Mouse (Mus musculus) left cerebral cortex, adult 18-20 months (tissue): ENCODE measurements around the gene Adck1. TPM values are rescaled to one million over a fixed set of nuclear protein-coding genes. Genes with fewer than 3 reads are reported as not detected.
"Not testable (repeated sequence)": the region's sequence is repeated elsewhere in the genome, so short reads cannot be mapped to it uniquely, and the experiment has no call there.

Experiments
- DNase-seq, 2 experiments: peaks; one replicate each; pipeline ENCODE4 v3.0.0; 2021 to 2022; ENCODE audit warnings: low spot score in 2 of 2, mixed read lengths in 1 of 2
- long read RNA-seq, 2 experiments: library from polyadenylated mRNA; stranded (forward); transcript quantifications; one replicate each; pipeline ENCODE4 v2.0.0; 2021
- total RNA-seq, 2 experiments: library from RNA; stranded (reverse); gene quantifications; 2 replicates each; pipeline ENCODE4 v1.2.3; 2021

Adck1 gene
- total RNA-seq = 10 to 100 TPM; 32.7 to 36.8 TPM
- long read RNA-seq, experiment 1, transcript Adck1-201 (11 exons, 2,158 nt) = major isoform, 13 of 53 reads
- long read RNA-seq, experiment 1, transcript Adck1-202 (11 exons, 2,199 nt) = minor isoform, 5 of 53 reads
- long read RNA-seq, experiment 1, transcript Adck1-204 (11 exons, 2,253 nt) = minor isoform, 8 of 53 reads
- long read RNA-seq, experiment 1, partial matches to known transcripts = 11 of 53 reads
- long read RNA-seq, experiment 1, other reads (novel, unspliced or antisense) = 16 of 53 reads
- long read RNA-seq, experiment 2, transcript Adck1-204 (11 exons, 2,253 nt) = major isoform, 13 of 51 reads
- long read RNA-seq, experiment 2, transcript Adck1-202 (11 exons, 2,199 nt) = minor isoform, 7 of 51 reads
- long read RNA-seq, experiment 2, transcript Adck1-201 (11 exons, 2,158 nt) = minor isoform, 11 of 51 reads
- long read RNA-seq, experiment 2, partial matches to known transcripts = 6 of 51 reads
- long read RNA-seq, experiment 2, other reads (novel, unspliced or antisense) = 13 of 51 reads

DNA sequence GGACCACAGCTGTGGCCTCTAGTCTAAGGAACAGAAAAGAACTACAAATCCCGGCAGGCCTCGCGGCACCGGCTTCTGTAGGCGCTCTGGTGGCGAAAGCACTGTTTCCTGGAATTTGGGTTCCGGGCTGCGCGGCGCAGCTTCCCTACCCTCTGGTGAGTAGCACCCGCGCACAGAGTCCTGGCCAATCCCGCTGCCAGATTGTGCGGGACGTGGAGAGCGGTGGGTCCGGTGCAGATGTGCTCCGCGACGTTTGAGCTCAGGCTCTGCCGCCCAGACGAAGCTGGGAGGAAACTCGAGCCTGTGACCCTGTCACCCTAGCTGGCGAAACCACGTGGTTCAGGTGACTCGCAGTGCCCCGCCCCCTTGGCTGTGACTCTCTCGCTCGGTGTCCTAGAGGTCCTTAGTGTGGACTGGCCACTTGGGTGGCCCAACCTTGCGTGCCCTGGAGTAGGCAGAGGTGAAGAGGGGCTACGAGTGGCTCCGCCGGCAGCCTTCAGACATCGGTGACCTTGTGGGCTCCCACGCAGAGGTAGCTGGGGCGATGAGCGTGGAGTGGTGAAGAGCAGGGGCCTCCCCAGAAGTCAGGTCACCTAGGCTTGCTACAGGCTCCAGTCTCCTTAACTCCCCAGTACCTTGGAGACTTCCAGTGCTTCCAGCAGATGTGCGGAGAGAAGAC, at the start of gene Adck1:
Gene Adck1 (plus strand): TSS at position 114 of the 679 bp plus-strand sequence.
- peak; percentile 91 to 93 for DNase-seq

DNA sequence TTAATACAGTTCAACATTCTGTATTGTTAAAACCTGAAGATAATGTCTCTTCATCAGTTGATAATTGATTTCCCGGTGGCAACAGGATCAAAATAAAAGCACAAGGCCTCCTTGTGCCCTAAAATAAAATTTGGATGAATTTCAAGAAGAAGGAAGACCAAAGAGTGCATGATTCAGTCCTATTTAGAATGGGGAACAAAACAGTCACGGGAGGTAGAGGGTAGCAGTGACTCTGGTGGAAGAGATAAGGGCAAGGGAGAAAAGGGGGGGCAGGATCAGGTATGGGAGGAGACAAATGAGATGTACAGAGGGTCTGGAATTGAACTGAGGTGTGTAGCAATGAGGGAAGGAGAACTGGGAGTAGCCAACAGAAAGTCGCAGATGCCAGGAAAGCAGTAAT, 45.8 kb upstream of the Adck1 start:
- DNase-seq = no peak

DNA sequence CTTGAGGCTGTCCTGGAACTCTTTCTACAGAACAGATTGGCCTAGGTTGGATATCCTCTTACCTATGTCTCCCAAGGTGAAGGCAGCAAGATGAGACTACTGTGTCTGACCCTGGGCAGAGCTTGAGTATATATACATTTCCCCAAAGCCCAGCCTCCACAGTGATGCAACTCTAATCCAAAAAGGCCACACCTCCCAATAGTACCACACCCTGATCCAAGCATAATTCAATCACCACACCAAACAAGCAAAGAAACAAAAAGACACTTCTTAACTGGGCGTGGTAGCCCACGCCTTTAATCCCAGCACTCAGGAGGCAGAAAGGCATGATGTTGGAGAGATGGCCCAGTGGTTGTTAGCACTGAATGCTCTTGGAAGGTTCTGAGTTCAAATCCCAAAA, 36.4 kb upstream of the Adck1 start, which contains the start of gene Gm5039:
Gene Gm5039 (minus strand): TSS at position 101 of the 400 bp plus-strand sequence.
- not testable (repeated sequence) for DNase-seq

DNA sequence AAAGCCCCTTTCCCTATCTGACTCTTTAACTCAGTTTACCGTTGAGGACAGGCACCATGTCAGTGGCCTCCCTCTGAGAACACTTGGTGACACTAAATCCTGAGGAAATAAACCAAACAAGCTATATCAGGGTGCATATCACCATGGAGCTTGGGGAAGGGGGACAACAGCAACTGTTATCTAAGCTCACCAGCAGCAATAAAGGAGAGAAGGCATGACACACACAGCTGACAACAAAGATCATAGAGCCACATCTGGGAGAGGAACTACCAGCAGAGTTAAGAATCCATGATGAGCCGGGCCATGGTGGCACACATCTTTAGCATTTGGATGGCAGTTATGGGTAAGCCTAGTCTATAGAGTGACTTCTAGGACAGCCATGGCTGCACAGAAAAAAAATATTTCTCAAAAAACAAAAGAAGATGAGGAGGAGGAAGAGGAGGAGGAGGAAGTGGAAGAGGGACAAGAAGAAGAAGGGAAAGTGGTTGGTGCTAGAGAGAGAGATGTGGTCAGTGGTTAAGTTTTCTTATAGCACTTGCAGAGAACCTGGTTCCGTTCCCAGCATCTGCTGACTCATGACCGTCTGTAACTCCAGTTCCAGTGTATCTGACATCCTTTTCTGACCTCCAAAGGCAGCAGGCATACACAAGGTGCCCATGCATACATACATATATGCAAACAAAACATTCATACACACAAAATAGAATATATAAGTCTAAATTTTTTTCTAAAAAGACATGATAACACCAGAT, 23.5 kb upstream of the Adck1 start:
- DNase-seq = not testable (repeated sequence)

DNA sequence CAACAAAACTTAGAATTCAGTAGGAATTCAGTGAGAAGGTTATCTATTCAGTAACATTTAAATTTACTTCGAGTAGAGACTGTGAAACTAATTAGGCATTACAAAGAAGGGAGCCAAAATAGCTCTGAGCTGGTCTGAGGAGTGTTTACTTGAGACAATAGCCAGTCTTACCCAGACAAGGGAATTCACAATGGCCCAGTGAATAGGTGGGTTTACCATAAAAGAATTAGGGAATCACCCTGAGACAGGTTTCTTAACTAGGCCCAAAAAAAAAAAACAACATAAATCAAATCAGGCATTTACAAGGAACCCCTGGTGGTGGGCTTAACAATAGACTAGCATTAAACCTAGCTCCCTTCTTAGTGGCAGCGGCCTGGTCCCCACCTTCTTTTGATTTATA, 19.1 kb upstream of the Adck1 start:
- DNase-seq = not testable (repeated sequence)

DNA sequence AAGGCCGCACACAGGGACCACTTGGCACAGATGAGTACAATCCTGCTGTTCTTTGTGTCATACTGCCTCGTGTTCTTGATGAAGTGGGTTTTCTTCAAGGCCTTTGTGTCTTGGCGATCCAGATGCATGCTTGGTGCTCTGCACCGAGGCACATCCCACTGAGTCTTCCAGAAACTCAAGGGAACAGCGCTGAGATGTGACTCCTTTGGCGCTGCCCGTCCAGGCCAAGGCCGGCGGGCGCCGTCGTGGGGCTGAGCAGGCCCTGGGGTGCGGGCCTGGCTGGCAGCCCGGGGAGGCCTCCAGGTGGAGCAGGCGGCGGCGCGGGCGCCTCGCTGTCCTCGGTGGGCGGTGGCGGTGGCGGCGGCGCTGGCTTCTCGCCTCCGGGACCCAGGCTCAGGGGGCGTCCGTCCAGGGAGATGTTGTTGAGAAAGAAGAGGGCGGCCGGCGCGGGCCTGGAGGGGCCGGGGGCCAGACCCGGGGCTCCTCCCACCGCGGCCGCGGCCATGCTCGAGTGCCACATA, 6.1 kb upstream of the Adck1 start:
- no peak for DNase-seq

DNA sequence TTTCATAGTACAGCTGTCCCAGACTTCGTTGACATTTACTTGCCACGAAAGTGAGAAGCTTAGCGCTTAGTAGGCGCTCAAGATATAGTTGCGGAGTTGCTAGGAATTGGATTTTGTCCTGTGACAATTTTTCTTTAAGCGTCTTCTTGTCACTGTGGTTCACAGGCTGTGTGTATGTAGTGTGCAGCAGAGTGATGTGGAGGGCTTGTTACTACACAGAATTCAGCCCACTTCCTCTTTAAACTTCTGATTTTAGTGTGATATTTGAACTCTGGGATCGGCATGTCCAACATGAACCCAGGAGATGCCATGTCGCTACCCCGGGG, 729 bp downstream of the Adck1 start:
- DNase-seq = no peak

DNA sequence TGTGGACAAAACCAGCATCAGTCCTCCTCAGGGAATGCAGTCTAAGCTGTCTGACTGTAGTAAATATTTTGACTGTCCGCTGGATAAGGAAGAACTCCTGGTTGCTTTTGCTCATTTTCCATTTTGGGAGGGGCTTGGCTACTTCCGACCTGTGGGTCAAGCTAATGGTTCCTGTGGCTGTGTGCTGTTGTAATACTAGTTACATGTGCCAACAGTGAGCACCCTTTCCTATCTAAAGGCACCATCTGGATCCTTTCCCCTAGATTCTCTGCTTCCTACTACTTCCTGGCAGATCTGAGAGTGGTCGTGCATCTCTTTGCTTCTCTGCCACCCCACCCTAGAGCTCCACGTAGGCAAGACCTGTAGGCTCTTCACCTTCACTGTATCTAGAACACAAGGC, 7.3 kb downstream of the Adck1 start:
- DNase-seq = no peak

DNA sequence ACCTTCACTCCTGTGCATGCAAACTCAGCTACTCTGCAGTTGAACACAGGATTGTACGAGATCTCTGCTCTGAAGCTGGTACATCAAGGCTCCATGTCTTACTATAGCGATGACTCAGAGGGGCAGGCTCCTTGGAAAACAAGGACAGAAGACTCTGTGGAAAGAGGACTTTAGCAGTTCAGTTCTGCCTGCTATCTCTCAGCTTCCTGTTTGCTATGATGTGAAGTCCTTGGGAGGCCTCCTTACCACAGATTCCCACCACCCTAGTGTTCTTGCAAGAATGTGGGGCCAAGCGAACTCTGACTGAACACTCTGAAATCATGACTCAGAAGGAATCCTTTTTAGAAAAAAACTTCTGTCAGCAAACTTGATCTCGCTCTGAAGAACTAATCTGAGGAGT, 8.3 kb downstream of the Adck1 start:
- no peak for DNase-seq

DNA sequence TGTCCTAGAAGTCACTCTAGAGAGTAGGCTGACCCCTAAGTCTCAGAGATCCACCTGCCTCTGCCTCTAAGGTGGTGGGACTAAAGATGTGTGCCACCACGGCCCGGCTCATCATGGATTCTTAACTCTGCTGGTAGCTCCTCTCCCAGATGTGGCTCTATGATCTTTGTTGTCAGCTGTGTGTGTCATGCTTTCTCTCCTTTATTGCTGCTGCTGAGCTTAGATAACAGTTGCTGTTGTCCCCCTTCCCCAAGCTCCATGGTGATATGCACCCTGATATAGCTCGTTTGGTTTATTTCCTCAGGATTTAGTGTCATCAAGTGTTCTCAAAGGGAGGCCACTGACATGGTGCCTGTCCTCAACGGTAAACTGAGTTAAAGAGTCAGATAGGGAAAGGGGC, 9.3 kb downstream of the Adck1 start:
- not testable (repeated sequence) for DNase-seq

DNA sequence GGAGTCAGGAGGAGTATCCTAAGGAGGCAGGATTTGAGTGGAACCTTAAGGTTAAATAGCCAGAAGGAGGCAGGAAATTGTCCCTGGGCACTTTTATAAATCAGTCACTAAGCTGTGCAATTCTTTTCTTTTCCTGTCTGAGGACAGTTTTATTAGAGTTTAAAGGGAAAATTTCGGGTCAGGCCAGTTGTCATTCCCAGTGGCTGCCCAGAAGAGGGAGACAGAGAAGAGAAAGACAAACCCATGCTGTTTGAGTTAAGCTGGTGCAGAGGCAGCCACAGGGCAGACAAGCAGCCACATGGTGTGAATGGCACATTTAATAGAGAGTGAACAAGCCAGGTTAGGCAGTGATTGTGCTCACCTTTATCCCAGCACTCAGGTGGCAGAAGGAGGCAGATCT, 10.0 kb downstream of the Adck1 start:
- DNase-seq = not testable (repeated sequence)

DNA sequence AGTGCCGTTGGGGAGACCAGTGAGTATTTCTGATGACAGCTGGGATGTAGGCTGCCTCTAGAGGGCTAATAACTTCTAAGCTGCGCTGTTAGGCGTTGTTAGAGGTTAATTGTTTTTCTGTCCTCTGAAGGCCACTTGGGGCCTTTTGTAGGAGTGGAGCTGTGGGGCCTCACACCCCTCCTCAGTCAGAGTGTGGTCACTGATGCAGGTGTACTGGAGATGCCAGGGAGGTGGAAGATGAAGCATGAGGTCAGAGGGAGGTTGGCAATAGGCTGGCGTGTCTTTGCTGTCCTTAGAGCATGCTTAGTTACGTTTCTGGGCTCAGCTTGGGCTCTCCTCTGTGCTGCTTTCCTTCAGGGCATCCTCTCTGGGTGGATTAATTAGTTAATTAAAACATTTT, 11.7 kb downstream of the Adck1 start:
- no peak for DNase-seq

DNA sequence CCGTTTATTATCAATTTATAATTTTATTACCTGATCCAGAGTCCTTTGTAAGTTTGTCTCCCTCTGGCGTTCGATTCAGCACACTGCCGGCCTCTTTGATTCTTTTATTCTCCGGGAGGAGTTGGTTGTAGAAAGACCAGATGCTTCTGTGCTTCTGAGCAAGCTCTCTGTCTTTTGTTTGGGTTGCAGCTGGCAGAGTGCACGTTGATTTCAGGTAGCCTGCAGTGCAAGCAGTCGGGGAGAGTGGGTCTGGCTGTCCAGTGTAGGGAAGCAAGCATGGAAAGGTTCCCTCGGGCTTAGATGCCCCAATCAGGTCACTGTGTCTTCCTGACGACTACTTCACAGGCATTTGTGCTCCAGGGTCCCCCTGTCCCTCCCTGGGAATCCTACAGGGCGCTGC, 16.5 kb downstream of the Adck1 start:
- DNase-seq = peak; percentile 46 to 51

DNA sequence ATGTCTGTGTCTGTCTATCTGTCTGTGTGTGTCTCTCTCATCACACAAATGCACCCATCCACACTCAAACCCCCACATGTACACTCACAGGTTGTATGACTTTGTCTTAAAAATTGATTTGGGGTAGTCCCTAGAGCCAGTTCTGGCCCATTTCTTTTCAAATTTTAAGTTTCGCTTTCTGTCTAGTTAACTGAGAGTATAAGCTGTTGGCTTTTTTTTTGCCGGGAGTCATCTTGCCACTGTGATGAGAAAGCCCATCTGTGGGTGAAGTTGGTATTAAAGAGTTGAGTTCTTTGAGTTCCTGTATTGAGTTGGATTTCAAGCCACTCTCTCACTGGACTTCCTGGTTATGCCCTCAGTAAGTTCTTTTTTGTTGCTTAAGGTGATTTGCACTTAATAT, 17.9 kb downstream of the Adck1 start:
- no peak for DNase-seq

DNA sequence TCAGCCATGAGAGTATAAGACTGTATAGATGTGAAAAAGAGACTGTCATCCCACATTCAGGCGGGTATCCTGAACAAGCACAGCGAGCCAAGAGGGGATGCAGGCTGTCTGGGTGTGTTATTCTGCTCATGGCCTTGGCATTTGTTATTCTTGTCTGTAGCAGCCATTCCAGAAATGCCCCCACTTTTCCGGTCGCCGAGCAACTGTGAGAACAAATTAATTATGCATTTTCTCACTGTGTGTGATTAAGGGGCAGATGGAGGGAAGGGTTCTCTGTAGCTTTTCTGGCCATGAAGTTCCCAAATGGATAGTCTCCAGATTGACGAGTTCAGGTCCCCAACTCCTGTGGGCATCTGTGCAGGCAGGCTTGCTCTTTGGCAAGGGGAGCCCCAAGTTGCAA, 28.5 kb downstream of the Adck1 start:
- peak in 1 of 2 experiments; percentile 17 for DNase-seq

DNA sequence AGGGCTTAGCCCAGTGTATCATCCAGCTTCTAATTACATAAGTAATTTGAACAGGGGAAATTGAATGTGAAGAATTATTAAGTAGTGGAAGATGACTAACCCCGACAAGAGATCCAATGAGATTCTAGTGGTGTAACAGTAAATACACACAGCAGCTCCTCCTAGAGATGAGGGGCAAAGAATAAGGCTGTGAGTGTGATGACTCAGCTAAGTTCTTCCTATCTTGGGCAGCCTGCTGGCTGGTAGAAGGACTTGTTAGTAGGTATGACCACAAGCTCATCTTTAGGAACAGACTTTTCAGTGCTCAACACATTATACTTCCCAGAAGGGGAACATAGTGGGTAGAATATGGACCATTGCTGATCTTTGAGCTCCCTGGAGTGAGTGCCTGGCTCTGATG, 38.3 kb downstream of the Adck1 start:
- no peak for DNase-seq

DNA sequence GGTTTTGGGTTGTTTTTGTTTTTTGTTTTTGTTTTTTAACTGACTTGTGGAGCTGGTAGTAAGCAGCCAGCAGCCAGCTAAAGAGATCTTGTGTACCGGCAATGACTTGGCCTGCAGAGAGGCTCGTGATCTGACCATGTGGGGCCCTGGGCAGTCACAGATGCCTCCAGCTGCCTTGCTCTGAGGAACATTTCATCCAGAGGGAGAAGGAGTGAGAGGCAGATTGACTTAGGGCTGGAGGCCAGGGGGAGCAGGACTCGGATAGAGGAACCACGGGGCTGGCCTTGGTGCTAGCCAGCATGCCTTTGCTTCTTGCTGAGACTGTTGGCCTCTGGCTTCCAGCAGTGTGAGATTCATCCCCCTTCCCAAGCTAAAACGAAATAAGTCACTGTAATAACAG, 43.2 kb downstream of the Adck1 start:
- DNase-seq = no peak

DNA sequence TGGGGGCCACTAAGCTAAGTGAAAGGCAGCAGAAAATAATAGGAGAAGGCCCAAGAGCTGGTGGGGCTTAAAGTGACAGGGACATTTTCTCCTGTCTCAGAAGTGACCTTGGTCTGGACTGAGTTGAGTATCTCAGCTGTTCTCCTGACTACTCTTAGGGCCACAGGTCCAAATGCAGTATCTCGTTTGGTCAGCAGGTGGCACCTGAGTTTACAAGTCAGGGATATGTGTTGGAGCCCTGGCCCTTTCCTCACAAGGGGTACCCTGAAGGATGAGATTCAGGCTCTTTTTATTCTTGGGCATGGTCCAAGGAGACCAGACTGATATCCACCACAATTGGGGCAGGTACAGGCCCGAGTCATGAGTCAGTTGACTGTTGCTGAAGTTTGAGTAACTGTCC, 44.8 kb downstream of the Adck1 start:
- peak; percentile 79 to 88 for DNase-seq

DNA sequence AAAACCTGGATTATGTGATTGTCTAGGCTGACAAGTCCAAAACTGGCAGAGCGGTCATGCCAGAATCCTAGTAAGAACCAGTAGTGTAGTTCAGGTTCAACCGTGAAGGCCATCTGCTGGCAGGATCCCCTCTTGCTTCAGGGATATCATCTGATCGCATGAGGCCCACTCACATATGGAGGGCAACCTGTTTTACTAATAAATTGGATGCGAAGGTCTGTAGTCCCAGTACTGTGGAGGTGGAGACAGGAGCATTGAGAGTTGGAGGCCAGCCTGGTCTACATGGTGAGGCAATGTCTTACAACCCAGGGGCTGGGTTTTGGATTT, 47.6 kb downstream of the Adck1 start:
- DNase-seq = no peak

DNA sequence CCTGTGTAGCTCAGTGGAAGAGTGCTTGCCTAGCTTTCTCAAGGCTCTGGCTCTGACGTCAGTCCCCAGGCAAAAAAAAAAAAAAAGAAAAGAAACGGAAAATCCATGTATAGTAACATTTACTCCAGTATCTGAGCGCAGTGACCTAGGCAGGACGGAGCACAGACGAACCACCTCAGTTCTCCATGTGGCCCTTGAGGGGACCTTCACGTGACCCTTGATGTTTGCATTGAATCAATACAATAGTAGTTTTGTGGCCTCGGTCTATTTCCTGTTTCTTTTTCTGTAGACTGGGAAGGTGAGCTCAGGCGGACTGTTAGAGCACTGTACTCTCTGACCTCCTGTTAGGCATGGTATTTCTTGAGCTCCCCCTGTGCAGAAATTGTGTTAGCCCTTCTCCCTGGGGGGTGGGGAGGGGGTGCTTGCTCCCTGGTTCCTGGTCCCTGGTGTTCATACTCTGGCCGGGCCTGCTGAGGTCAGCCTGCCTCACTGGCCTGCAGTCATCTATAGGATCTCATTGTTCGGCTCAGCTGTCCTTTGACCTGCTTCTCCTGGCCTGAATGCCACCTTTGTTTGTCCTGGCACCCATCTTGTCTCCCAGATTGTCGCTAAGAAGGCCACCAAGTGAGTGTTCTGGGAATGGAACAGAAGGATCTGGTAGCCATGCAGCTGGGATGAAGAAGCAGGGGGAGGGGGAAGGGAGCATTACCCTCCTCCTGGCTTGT, 48.1 kb downstream of the Adck1 start:
- no peak for DNase-seq

DNA sequence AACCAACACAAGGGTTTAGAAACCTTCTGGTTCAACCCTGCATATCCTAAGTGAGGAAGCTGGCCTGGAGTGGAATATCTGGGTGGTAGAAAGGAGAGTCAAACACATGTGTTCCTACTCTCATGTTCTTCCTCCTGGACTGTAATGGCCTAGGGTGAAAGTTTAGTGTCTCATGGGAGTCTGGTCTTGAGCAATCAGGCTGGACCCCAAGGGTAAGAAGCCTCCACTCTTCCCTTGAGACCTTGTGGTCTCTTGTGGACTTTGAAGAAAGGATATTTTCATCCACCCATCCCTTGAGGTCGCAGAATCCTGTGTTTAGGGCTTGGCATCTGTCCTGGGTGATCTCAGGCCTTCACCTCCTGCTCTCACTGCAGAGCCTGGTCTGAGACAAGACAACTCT, 52.9 kb downstream of the Adck1 start:
- no peak for DNase-seq
